Mouse (Mus musculus) E14TG2a.4 (cell line): ENCODE measurements around the gene Cdk5r1.

Experiments
- CTCF ChIP-seq: conservative IDR thresholded peaks from 2 replicates; pipeline ENCODE4 v1.5.1; 2014; ENCODE audit warnings: low read length
- POU5F1 ChIP-seq: IDR thresholded peaks from 2 replicates; pipeline ENCODE4 v1.6.1; 2014; ENCODE audit warnings: low read length, borderline replicate concordance

DNA sequence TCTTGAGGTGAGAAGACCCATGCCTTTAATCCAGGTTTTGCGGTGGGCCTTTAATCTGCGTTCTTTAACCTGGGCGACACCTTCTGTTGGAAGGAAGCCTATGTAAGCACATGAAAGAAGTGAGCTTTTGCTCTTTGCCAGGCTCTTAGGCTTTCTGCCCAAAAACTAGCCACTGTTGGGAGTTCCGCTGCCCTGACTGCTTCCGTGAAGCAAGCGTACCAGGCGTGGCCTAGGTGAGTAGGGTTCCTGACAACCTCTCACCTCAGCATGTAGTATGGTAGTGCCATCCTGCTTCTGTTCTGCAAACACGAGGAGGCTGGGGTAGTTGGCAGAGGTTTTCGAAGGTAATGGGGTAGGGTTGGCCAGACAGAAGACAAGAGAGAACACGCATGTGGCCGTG lies 2.0 kb upstream of the Cdk5r1 start:
- TF ChIP-seq CTCF (no peak), POU5F1 (no peak)
